Comparison of ENCODE assay signal across 17 mouse cellular contexts in the genomic region with DNA sequence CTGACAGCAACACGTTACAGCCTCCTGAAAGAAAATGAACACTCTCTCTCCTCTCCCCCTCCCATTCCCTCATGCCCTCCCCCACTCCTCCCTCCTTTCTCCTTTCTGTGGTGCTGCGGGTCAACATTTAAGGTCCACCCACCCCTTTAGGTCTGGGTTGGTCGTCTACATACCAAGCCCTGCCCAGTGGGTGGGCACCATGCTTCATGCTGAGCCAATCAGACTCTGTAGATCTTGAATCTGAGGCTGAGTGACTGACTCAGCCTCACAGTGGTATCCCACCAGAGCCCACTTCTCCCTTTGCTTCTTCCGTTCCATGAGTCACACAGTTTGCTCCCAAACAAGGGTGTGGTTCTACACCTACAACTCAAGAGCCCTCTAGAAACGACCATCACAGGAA.
"Had no signal": no experiment of that assay in that cellular context is flagged by ENCODE, and none has a peak within 500 bp of the region (broad histone marks: within the 10 kb centered on the region; RNA-seq: fewer than 3 reads in every experiment).

No protein-coding gene starts in this region.

- H3K27me3 ChIP-seq: liver, embryonic 13.5 days; midbrain, embryonic 13.5 days; neural tube, embryonic 13.5 days had no signal

- H3K4me3 ChIP-seq: left cerebral cortex, adult 2 months; liver, embryonic 13.5 days; midbrain, embryonic 13.5 days; myocyte; neural tube, embryonic 13.5 days had no signal

- H3K4me2 ChIP-seq: liver, embryonic 13.5 days; midbrain, embryonic 13.5 days; neural tube, embryonic 13.5 days had no signal

- H3K27ac ChIP-seq: liver, embryonic 13.5 days; midbrain, embryonic 13.5 days; neural tube, embryonic 13.5 days had no signal

- H3K9ac ChIP-seq: liver, embryonic 13.5 days; midbrain, embryonic 13.5 days; neural tube, embryonic 13.5 days had no signal

- H3K9me3 ChIP-seq: liver, embryonic 13.5 days; midbrain, embryonic 13.5 days; neural tube, embryonic 13.5 days had no signal

- H3K36me3 ChIP-seq: liver, embryonic 13.5 days; midbrain, embryonic 13.5 days; neural tube, embryonic 13.5 days had no signal

- DNase-seq: kidney, adult 8-10 months; kidney, postnatal 10 days; kidney, postnatal 36 days; layer of hippocampus, postnatal 36 days; liver, embryonic 13.5 days; lung, adult 2 months; lung, postnatal 14 days; lung, postnatal 4 days; right cerebral cortex, postnatal 25 days; spleen, adult 18-20 months; thymus, adult 18-20 months; thymus, postnatal 36 days had no signal

- H3K4me1 ChIP-seq: liver, embryonic 13.5 days had no signal

- ATAC-seq: midbrain, embryonic 13.5 days; midbrain, embryonic 16.5 days had no signal
